Mouse (Mus musculus) monocyte, adult 5-6 weeks (primary cell): ENCODE results near the gene Tchp. TPM values are rescaled to one million over a fixed set of nuclear protein-coding genes. Genes with fewer than 3 reads are reported as not detected.
A peak's percentile ranks its signal among the peaks of the same experiment; 100 is the strongest.

Experiments used
- ATAC-seq: fragments of 153-309, 156-312 bp; replicated peaks from 2 replicates; pipeline ENCODE4 v1.8.0; 2017; ENCODE audit warnings: mild to moderate bottlenecking; ENCODE audit not compliant: low TSS enrichment, insufficient number of reproducible peaks, severe bottlenecking, poor library complexity, low FRiP score
- total RNA-seq: library from RNA; stranded (forward); fragments of 200-1000, 200-491, 200-594 nt; gene quantifications from 3 replicates; pipeline ENCODE4 v1.2.3, GENCODE M21; 2017

Tchp gene
- total RNA-seq, 1 experiment from 2014 or later = 9.8 TPM

DNA sequence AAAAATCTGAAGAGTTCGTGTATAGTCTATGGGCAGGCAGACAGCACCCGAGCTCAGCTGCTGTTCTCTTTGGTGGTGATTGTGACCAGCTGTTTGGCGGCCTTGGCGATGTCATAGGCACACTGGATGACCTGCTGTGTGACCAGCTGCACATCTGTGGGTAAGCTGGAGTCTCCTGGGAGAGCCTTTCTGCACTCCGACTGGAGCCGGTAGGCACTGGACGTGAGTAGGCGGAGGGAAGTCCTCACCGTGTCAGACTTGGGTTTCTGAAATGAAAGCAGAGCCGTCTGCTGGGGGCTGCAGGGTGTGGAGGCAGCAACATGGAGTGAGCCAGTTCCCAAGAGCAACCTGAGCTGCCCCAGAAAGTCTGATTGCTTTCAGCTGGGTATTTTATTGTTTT is 22.6 kb downstream of the Tchp start:
- ATAC-seq = no peak

DNA sequence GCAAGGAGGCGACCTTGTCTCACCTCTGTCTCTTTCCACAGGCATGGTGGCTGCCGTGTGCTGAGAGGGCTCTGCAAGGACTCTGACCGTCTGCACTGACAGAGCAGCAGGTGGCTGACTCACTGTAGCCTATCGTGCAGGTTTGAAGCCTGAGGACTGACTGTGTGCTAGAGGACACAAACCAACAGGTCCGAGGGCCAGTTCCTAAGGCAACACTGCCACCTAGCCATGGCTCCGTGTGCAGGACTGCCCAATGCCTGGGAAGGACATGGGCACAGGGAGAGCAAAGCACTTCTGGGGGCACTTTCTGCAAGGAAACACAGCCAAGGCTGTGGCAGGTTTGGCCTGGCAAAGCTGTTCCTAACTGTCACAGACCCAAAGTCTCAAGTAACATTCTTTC is 23.9 kb downstream of the Tchp start:
- no peak for ATAC-seq

DNA sequence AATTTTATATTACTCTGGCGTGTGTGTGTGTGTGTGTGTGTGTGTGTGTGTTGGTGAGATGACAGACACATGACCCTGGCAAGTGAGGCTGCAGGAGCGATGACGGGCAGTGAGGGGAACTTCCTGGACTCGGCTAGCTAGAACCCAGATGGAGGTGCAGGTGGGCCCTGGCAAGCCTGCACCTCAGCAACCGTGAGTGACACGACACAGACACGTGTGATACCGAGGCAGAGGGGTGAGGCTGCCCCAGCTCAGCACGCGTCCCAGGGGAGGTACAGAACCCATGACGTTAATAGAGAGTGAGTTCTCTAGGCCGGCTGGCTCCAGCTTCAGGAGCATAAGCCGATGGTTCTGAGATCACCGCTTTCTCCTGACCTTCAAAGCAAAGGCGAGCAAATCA is 24.4 kb downstream of the Tchp start:
- ATAC-seq = no peak

DNA sequence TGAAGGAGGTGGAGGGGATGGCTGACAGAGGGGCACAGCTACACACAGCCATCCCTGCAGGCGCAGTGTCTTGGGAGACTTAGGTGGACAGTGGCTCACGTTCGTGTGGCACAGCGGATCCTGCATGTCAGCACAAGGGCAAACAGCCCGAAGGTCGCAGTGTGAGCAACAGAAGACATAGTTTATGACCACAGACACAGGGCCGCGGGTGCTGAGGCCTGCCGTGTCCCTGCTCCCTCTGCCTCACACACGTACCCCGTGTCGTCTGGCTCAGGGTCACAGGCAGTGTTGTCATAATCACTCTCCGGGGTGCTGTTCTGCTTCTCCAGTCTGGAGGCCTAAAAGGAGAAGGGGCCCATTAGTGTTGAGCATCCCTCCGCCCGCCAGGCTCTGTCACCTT is 26.0 kb downstream of the Tchp start:
- ATAC-seq = no peak

DNA sequence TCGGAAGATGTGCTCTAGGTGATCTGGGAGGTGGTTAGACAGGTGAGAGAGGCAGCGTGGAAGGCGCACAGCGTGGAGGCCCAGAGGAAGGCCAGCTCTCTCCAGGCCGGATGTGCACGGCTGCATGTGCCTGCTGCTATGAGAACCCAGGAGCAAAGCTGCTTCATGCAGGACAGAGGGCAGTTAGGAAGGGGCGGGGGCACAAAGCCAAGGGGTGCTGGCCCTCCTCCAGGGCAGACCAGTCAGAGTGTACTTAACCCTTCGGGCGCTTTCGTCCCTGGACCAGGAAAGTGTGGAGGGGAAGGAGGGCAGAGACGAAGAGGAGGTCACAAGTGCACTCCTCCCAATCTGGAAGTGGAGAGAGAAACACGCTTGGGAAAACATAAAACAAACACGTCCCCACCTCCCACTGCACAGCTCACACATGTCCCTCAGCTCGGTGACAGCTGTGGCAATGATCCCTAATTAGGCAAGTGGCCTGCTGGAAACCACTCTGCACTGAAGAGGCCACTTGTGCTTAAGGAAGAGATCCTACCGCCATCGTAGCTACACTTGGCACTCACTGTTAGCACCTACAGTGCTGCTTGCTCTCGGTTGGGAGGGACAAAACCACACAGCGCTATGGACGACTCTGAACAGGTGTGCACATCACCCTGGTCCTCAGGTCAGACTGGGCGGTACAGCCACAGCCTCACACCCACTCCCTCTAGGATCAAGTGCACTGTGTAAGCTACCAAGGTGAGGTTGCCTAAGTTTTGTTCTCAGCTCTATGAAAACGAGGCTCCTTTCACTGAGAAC is 29.7 kb downstream of the Tchp start:
- no peak for ATAC-seq

DNA sequence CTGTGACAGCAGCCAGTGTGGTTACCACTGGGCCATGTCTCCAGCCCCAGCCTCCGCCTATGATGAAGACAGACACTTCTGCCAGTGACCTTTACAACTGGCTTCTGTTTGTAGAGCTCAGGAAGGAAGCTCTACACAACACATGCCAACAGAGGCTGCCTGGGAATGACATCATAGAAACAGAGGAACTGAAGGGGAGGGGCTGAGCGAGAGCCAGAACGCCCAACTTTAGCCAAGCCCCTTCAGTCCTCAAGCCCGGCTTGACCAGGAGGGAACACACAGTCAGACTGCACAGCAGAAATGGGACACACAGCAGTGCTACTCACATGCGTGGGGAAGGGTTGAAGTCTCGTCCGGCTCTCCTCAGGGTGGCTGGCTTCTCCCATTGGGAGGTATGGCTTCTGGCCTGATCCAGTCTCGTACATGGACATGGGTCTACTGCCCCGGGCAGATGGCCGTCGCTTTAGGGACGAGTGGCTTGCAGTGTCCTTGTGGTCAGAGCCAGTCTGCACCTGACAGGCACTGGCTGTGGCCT is 31.2 kb downstream of the Tchp start:
- peak; percentile 58 for ATAC-seq

DNA sequence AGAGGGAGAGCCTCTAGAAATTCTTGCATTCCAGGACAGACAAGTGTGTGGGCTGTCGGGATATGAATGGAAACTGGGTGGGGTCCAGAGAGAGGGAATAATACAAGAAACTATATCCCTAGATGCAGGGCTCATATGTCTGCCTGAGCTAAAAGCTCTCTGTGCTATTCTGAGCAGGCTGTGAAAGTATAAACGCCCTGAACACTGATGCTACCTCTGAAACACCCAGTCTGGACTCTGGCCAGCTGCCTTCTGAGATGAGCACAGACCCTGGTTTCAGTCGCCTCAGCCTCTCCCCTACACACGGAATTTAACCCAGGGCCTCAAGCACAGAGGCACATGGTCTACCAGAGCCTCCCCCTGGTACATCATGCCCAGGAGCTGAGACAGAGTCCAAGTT is 33.0 kb downstream of the Tchp start:
- no peak for ATAC-seq

DNA sequence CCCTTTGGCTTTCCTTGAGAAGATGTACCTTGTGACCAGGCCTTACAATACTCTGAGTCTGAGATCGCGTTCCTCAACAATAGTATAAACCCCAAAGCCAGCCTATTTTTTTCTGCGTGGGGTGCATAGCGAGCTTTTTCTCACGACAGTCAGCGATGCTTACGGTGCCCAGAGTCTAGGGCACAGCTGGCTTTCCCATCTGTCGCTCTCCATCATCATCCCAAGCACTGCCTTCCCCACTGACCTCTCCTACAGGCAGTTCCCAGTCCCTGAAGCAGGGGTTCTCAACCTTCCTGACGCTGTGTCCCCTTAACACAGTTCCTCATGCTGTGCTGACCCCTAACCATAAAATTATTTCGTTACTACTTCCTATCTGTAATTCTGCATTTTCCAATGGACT is 35.0 kb downstream of the Tchp start:
- no peak for ATAC-seq

DNA sequence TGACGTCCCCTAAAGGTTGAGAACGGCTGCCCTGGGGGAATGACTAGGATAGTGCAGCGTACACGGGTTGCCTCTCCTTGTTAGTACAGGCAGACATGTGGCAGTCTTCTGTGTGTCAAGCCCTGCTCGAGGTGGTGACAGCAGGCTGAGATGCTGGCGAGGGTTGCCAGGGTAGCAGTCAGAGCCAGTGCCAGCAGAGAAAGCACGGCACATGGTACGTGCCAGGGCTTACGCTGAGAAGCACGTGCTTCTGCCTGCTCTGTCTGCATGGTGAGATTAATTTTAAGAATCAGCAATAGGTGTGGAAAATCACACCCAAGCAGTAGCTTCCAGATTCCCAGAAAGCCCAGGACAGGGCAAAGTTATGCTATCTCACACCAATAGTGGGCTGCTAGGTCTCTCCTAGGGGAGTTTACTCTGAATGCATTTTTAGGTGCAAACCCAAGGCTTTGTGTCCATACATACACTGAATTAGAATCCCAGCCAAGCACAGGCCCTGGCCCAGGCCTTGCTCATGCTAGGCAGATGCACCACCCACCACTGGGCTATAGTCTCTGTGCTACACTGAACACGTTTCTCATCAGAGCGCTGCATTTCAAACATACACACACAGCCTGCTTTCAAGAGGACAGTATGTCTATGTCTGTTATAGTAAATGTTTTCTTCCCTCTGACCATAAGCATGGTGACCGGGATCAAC is 35.6 kb downstream of the Tchp start:
- ATAC-seq = no peak

DNA sequence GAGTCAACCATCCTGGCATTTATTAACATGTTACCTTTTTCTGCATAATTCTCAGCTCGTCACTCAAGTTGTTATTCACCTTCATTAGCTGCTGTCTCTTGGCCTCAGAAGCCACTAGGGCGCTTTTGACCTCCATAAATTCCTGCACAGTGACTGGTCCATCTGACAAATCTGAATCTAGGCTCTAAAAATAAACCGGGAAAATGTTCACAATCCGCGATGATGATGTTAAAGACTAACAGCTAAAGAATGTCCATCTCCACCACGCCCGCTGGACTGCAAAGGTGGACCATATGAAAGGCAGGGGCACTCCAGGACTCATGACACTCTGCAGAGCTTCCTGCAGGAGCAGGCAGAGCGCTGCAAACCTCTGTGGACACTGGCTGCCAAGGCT is 36.1 kb downstream of the Tchp start:
- no peak for ATAC-seq

DNA sequence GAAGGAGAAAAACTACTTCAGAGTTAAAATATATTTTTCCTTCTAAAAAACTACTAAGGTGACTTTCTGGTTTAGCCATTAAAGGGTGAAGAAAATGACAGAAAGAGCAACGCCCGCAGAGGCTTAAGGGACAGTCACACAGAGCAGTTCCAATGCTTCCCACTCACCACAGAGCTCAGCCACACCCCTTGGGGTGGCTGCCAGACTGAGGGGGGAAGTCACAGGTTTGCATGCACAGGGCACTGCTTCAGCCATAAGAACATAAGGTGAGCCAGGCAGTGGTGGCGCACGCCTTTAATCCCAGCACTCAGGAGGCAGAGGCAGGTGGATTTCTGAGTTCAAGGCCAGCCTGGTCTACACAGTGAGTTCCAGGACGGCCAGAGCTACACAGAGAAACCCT is 38.0 kb downstream of the Tchp start:
- ATAC-seq = no peak

DNA sequence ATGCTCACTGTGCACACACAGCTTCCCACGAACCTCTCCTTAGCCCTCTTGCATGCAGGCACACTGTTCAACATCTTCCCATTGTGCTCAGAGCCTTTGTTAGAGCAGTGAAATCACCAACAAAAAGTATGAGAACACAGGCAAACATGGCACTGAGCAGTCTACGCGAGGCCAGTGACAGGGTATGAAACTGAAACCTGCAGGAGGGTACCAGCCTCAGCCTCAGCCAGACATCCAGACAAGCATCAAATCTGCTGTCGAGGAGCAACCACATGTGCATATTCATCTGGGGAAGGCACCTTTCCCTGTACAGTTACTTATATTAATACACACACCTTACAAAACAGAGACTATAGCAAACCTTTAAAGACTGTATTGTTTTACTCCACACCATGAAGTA is 39.3 kb downstream of the Tchp start:
- ATAC-seq = no peak

DNA sequence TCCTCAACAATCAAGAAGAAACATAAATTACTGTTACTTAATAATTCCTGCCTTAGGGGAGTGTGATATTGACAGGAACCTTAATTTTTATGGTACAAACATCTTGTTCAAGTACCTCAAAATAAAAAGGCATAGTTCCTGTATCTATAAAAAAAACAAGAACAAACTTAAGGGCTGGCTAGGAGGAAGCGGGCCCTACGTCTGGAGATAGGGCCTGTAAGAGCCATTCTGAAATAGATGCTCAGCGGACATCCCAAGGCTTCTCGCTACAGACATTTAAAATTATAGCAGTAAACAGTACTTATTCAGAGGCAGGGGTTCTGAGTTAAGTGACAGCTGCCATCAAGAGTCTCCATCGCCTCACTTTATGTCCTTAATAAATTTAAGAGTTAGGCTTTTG is 40.0 kb downstream of the Tchp start:
- ATAC-seq = no peak

DNA sequence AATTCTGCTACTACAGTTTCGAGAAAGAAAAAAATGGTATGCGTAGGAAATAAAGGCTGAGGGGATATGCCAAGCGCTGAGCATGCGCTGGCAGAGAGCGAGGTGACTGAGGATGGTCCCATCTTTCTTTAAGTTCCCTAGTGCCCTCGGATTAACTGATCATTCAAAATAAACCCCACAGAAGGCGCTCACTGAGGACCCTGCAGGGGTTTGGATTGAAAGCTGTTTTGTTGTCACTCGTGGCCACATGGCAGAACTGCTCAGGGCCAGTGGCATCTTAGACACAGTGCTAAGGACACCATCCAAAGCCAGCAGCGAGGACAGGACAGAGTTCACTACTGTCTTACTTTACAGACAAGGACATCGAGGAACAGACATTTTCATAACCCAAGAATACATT is 42.8 kb downstream of the Tchp start:
- no peak for ATAC-seq

DNA sequence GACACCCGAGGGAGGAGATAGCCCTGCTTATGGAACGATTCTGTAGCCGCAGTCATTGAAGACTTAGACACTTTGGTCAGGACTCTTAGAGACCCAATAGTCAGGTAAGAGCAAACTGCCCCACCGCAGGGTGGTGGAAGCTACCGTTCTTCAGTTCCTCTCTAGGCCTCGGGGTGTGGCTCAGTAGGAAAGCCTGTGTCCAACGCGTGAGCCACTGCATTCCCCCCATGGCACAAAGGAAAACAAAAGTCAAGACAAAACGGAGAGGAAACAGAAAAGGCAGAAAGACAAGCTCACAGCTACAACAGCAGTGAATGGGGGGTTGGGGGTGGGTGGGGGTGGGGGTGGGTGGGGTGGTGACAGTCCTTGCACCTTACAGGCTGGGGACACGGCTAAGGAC is 44.8 kb downstream of the Tchp start:
- no peak for ATAC-seq

DNA sequence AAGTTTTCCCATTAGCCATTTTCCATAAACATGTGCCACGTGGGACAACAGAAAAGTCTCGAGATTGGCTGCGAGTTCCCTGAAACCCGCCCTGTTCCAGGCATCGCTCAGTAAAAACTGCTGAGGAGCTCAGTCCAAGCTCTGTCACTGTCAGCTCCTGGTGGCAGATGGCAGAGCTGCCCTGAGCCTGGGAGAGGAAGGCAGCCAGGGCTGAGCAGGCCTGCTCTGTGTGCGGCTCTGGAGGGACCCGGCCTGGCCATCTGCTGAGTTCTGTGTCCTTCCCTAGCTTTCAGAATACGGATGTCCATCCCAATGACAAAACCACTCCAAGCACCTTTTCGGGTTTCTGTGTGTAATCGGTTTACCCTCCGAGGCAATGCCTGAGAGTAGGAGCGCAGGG is 45.8 kb downstream of the Tchp start:
- ATAC-seq = no peak

DNA sequence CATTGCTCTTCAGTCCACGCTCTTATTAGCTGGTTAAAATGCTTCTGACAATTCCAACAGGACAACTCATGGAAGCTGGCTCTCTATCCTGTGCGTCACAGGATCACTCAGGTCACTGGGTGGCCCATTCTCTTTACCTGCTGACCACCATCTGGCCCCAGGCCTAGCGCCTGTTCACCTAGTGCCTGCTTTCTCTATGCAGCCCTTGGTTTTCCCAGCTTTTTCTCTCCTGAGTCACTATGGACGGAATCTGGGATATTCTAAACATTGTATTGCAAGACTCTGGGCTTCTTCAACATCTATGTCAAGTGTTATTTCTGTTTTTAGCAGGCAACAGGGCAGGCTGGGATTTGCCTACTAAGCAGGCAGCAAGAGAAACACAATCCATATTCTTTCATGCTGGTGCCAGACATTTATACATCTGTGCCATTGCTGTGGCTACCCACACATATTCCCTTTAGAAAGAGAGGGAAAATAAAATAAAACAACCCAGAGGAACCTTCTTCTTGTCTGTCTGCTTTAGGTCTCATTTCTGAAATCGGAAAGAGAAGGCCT is 52.1 kb downstream of the Tchp start:
- ATAC-seq = no peak

DNA sequence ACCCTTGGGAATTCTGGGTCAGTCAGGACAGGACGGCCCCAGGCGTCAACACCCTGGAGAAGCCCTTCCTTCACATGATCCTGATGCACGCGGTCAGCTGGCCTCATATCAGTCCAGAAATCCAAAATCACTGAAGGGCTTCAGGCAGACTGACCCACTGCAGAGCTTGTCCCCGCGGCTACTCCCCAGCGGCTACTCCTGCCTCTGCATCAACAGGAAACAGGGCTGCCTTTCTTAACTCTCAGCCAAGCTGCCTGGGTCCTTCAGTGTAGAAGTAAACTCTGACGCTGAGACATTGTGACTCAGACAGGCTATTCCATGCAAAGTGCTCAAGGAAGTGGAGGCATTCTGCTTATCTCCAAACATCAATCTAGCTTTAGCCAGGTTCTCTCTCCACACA is 54.4 kb downstream of the Tchp start:
- no peak for ATAC-seq

DNA sequence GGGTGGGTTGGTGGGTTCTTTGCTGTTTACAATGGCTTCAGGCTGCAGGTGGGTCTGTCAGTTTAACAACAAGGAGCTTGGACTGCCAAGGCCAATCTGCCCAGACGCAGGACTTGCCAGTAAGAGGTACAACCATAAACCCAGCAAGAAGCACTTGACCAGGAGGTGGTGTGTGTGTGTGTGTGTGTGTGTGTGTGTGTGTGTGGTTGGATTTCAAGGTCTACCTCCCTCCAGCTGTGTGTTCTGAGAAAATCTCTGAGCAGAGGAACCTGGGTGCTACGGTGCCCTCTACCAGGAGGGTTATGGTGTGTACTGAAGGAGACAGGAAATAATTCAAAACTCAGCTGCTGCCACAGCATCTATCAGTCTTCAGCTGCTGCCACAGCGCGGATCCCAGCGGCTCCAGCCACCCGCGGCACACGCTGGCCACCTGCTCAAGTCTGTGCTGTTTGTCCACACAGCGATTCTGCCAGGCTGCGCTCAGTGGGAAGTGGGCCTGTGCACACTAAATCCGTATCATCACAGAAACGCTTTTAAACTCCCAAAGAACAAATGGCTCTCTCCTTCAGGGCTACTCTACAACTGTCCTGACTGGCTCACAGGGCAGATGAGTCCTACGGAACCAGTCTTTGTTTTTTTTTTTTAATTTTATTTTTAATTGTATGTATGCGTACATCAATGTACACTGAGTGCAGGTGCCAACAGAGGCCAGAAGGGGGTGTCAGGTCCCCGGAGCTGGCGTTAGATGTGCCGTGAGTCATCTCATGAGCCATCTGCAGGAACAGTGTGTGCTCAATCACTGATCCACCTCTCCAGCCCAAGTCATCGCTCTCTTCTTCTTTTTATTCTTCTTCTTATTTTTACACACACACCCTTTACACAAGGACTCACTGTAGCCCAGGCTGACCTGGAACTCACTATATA is 57.5 kb downstream of the Tchp start:
- ATAC-seq = no peak
